8 mouse cellular contexts compared by ENCODE assay signal in genomic region chr2:128125635-128126470, GRCm38 (mm10). TPM values are rescaled to one million over a fixed set of nuclear protein-coding genes. Genes with fewer than 3 reads are reported as not detected.
DNase-seq lines count a peak whose midpoint lies in the region; ATAC-seq lines count a peak whose summit lies in the region.

Bcl2l11 (plus strand) TSS chr2:128126038.

- peak within 1 kb of the TSS; percentile 98 for H3K4me2 ChIP-seq in hindbrain, embryonic 13.5 days

- peak within 1 kb of the TSS; percentile 92 for H3K27ac ChIP-seq in hindbrain, embryonic 13.5 days

- H3K9me3 ChIP-seq in hindbrain, embryonic 13.5 days, result no peaks in the 10 kb centered on the region

- peaks cover 43% of the 10 kb centered on the region for H3K27me3 ChIP-seq in hindbrain, embryonic 13.5 days

- H3K36me3 ChIP-seq in hindbrain, embryonic 13.5 days, result no peaks in the 10 kb centered on the region

- peak; percentile 94 for DNase-seq in R1 (ENCODE audit: low read depth, low spot score)
- DNase-seq in cerebellum, postnatal 25 days, result peak; percentile 94 to 96
- peak; percentile 72 to 80 for DNase-seq in frontal cortex, postnatal 25 days (ENCODE audit: low spot score in 2 of 2)
- peak; percentile 77 to 79 for DNase-seq in layer of hippocampus, postnatal 25 days (ENCODE audit: extremely low spot score in 1 of 2, low spot score in 1 of 2)
- peak; percentile 99 for DNase-seq in lung, postnatal 14 days
- DNase-seq in ovary, postnatal 36 days (ENCODE audit: low spot score), result peak; percentile 98
- DNase-seq in thymus, postnatal 25 days, result peak; percentile 98

- peaks cover 60% of the 10 kb centered on the region for H3K4me1 ChIP-seq in hindbrain, embryonic 13.5 days (replicated peaks)

- peak within 1 kb of the TSS; percentile 68 for H3K4me3 ChIP-seq in hindbrain, embryonic 13.5 days

- WGBS in hindbrain, embryonic 13.5 days, result under 1% methylated on average over 74 of the region's 76 CpGs

- ATAC-seq in hindbrain, embryonic 13.5 days (ENCODE audit: low FRiP score), result peak; percentile 85

- peak within 1 kb of the TSS; percentile 83 for H3K9ac ChIP-seq in hindbrain, embryonic 13.5 days

RNA-seq across cellular contexts. Expression of gene Bcl2l11, which starts in this region (rescaled TPM):
- polyA plus RNA-seq in hindbrain, embryonic 13.5 days (2015; fragmentation: Nextera tagmentation; extraction: Ambion mirVana), result 17.9 and 18.0 TPM in 2 replicates
- 1 to 10 TPM; 6.2 to 6.7 TPM for total RNA-seq in layer of hippocampus, postnatal 25 days (2021)

Comparison
In these comparisons a context has a peak if more than half of its experiments do, and no peak if none do; other contexts are left out.
1. Peak in every context shown above with its lines: DNase-seq, ATAC-seq, H3K4me3 ChIP-seq and H3K27ac ChIP-seq.